Mouse (Mus musculus) retina, postnatal 7 days (tissue): Measurements from ENCODE around the gene Itpr3.

Experiments used
- DNase-seq: peaks from one replicate; pipeline ENCODE4 v3.0.0-alpha.2; 2012; ENCODE audit warnings: low read depth, low spot score

Gene Itpr3

GRCm38 (mm10) chr17:27119540-27119895, 62.4 kb downstream of the Itpr3 start:
- DNase-seq, result no peak

GRCm38 (mm10) chr17:27119954-27120353, 62.9 kb downstream of the Itpr3 start:
- no peak for DNase-seq

GRCm38 (mm10) chr17:27120561-27121024, 63.5 kb downstream of the Itpr3 start:
- peak; percentile 49 for DNase-seq

GRCm38 (mm10) chr17:27121266-27121665, 64.2 kb downstream of the Itpr3 start:
- DNase-seq, result no peak

- DNase-seq, result no peak
Measured at GRCm38 (mm10) chr17:27121781-27122180, 64.7 kb downstream of the Itpr3 start.

- no peak for DNase-seq
Measured at GRCm38 (mm10) chr17:27122701-27123100, 65.6 kb downstream of the Itpr3 start.

GRCm38 (mm10) chr17:27123103-27123502, 66.0 kb downstream of the Itpr3 start:
- DNase-seq, result no peak

- DNase-seq, result no peak
Measured at GRCm38 (mm10) chr17:27123813-27124375, 66.8 kb downstream of the Itpr3 start.

GRCm38 (mm10) chr17:27125185-27125584, 68.1 kb downstream of the Itpr3 start:
- DNase-seq, result peak; percentile 39

GRCm38 (mm10) chr17:27125669-27126202, 68.6 kb downstream of the Itpr3 start:
- DNase-seq, result no peak

GRCm38 (mm10) chr17:27126974-27127373, 69.9 kb downstream of the Itpr3 start:
- DNase-seq, result no peak

- DNase-seq, result no peak
Measured at GRCm38 (mm10) chr17:27128189-27128588, 71.1 kb downstream of the Itpr3 start.

- DNase-seq, result no peak
Measured at GRCm38 (mm10) chr17:27129291-27129690, 72.2 kb downstream of the Itpr3 start.

GRCm38 (mm10) chr17:27129819-27130218, 72.7 kb downstream of the Itpr3 start:
- DNase-seq, result no peak

GRCm38 (mm10) chr17:27130246-27130645, 73.1 kb downstream of the Itpr3 start:
- DNase-seq, result no peak

GRCm38 (mm10) chr17:27131240-27131665, 74.1 kb downstream of the Itpr3 start:
- DNase-seq, result no peak

GRCm38 (mm10) chr17:27132238-27132637, 75.1 kb downstream of the Itpr3 start:
- DNase-seq, result no peak

- peak; percentile 98 for DNase-seq
Measured at GRCm38 (mm10) chr17:27133551-27134141, 76.5 kb downstream of the Itpr3 start, which contains the start of gene Uqcc2. TSS of gene Uqcc2 (minus strand) at chr17:27133916.

- DNase-seq, result no peak
Measured at GRCm38 (mm10) chr17:27134187-27134586, 77.1 kb downstream of the Itpr3 start.

GRCm38 (mm10) chr17:27134715-27135114, 77.6 kb downstream of the Itpr3 start:
- no peak for DNase-seq

- no peak for DNase-seq
Measured at GRCm38 (mm10) chr17:27138396-27138795, 81.3 kb downstream of the Itpr3 start.

GRCm38 (mm10) chr17:27139304-27139703, 82.2 kb downstream of the Itpr3 start:
- no peak for DNase-seq

- no peak for DNase-seq
Measured at GRCm38 (mm10) chr17:27140262-27140661, 83.2 kb downstream of the Itpr3 start.
